Mouse (Mus musculus): Measurements from ENCODE around the gene Dlgap4. TPM values are rescaled to one million over a fixed set of nuclear protein-coding genes. Genes with fewer than 3 reads are reported as not detected.

Gene Dlgap4
- polyA plus RNA-seq, 1 experiment from 2014 or later, result 317 TPM

DNA sequence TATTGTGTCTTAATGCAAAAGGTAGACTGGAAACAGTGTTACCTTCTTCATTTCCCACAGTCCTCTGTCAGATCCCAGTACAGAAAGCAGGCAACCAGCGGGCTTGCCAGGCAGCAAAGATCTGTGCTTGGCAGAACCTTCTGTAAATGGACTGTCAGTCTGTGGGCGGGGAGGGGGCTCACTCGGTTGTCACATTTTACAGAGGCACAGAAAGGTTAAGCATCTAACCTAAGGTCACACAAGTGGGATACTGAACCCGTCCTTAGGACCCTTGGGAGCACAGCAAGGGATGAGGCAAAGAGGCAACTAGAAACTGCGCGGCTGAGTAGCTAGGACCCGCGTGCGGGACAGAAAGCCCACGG, 106.8 kb downstream of the Dlgap4 start:
- peaks cover 64% of the 10 kb centered on the region for H3K4me1 ChIP-seq
- H3K9me3 ChIP-seq, result no peaks in the 10 kb centered on the region
- H3K4me3 ChIP-seq, result peak overlapping the region; percentile 99
- peak overlapping the region; percentile 78 for H3K4me2 ChIP-seq (replicated peaks)
- H3K36me3 ChIP-seq, result no peaks in the 10 kb centered on the region
- H3K27me3 ChIP-seq, result no peaks in the 10 kb centered on the region
- no peak for ATAC-seq (replicated peaks)
- H3K9ac ChIP-seq (replicated peaks), result peak overlapping the region; percentile 100
- peak overlapping the region; percentile 94 for H3K27ac ChIP-seq (replicated peaks)
- WGBS, result 1% methylated on average over 10 of the region's 10 CpGs

DNA sequence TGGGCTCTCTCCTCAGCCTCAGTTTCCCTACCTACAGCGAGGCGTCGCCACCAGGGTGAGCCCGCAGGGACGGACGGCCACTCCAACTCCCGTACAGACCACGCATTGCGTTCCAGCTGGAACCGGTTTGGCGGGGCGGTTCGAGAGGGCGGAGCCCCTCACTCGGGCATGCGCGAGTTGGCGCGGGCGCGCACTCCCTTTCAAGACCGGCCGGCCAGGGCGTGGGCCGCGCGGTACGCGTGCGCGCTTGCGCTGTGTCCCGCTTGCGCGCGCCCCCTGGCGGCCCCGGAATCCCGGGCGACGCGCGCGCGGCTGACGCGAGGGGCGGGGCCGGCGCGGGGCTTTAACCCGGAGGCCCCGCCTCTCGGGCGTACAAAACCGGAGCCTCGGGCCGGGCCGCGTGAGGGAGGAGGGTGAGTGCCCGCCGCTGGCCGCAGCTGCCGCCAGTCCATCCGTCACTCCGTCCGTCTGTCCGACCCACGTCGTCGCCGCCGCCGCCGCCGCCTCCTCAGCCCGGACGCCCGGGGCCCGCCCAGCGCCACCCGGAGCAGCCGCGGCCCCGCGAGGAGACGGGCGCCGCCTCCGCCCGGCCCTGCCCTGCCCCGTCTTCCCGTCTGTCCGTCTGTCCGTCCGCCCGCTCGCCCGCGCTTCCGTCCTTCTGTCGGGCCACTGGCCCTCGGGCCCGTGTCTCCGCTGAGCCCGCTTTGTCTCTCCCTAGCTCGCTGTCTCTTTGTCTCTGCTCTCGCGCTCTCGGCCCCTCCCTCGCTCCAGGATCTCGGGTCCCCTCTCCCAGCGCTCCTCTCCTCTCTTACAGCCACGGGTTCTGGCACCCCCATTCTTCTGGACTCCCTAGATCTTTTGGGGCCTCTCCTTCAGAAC, 107.4 kb downstream of the Dlgap4 start:
- under 1% methylated on average over 50 of the region's 114 CpGs for WGBS
- H3K36me3 ChIP-seq, result no peaks in the 10 kb centered on the region
- H3K9ac ChIP-seq (replicated peaks), result peak overlapping the region; percentile 100
- ATAC-seq (replicated peaks), result peak; percentile 84
- no peaks in the 10 kb centered on the region for H3K9me3 ChIP-seq
- H3K27ac ChIP-seq (replicated peaks), result peak overlapping the region; percentile 94
- no peaks in the 10 kb centered on the region for H3K27me3 ChIP-seq
- H3K4me1 ChIP-seq, result peaks cover 70% of the 10 kb centered on the region
- H3K4me2 ChIP-seq (replicated peaks), result peak overlapping the region; percentile 78
- peak overlapping the region; percentile 99 for H3K4me3 ChIP-seq

DNA sequence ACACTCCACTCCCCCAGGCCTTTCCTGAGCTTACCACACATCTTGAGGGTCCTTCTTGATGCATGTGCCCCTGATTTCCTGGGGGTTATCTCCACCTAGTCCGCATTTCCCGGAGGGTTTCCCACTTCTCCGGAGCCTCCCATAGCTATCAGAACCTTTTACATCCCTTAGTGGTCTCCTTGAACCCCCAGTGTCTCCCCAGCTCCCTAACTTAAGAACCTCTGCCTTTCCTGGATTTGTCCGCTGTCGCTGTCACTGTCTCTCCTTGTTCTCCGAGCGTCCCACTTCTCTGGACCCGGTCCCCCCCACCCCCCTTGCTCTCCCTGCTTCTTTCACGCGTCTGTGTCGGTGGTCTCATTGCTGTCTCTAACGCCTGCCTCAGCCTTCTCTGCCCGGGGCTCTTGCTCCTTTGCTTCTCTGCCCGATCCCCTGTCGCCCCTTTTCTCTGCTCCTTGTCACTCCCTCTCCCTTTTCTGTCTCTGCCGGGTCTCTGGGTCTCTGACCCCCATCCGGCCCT, 108.1 kb downstream of the Dlgap4 start:
- H3K4me3 ChIP-seq, result peak overlapping the region; percentile 99
- H3K4me2 ChIP-seq (replicated peaks), result peak overlapping the region; percentile 78
- peak overlapping the region; percentile 94 for H3K27ac ChIP-seq (replicated peaks)
- H3K27me3 ChIP-seq, result no peaks in the 10 kb centered on the region
- no peaks in the 10 kb centered on the region for H3K9me3 ChIP-seq
- no peaks in the 10 kb centered on the region for H3K36me3 ChIP-seq
- peaks cover 75% of the 10 kb centered on the region for H3K4me1 ChIP-seq
- 0 out of 2 replicates have a peak, but pooled peaks have one; percentile 3 for ATAC-seq (replicated peaks)
- peak overlapping the region; percentile 100 for H3K9ac ChIP-seq (replicated peaks)
- WGBS, result 0% methylated on average over 17 of the region's 17 CpGs

DNA sequence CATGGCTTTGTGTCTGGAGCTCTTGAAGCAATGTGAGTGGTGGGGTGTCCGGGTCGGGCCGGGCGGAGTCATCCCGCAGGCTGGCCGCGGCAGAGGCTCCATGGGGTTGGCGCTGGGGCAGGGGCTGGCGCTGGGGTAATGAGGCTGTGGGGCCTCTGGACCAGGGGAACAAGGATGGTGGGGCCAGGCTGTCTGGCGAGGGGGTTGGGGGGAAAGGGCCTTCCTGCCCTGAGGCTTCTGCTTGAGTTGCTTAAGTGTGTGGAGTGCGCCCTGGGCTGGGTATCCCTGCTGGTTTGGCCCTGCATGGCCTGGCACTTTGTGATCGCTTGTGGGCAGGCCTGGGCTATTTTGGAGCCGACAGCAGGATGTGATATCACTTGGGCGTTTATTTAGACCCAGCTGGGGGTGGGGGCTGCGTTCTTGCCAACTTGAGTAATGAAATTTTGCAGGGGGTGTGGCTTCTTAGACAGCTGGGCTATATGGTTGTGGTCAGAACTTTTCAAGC, 108.6 kb downstream of the Dlgap4 start:
- Histone ChIP-seq H3K4me2 (replicated peaks) (peak overlapping the region; percentile 78), H3K9me3 (no peaks in the 10 kb centered on the region), H3K4me1 (peaks cover 76% of the 10 kb centered on the region), H3K9ac (replicated peaks) (peak overlapping the region; percentile 100), H3K4me3 (peak overlapping the region; percentile 99), H3K36me3 (no peaks in the 10 kb centered on the region), H3K27me3 (no peaks in the 10 kb centered on the region), H3K27ac (replicated peaks) (peak overlapping the region; percentile 94)
- under 1% methylated on average over 15 of the region's 15 CpGs for WGBS
- no peak; the same call in 1 of the 2 replicates for ATAC-seq (replicated peaks)

DNA sequence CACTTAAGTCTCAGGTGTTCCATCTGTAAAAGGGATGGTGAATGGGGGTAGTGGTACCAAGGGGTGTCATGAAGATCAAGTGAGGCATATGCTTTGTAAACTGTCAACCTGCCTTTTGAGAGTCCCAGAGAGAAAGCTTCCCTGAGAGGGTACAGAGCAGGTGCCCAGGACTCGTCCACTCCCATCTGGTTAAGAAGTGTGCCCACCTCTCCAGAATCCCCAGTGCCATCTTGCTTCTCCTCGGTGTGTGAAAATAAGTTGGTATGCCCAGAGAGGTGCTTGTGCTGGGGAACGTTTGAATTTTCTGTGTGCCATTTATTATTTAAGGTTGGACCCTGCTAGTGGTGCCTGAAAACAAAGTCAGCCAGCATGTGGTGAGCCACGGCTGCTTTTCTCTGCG, 109.2 kb downstream of the Dlgap4 start:
- Histone ChIP-seq H3K4me1 (peaks cover 74% of the 10 kb centered on the region), H3K36me3 (no peaks in the 10 kb centered on the region), H3K27ac (replicated peaks) (peak overlapping the region; percentile 94; the same call in 1 of the 2 replicates), H3K9ac (replicated peaks) (peak overlapping the region; percentile 100), H3K4me3 (peak overlapping the region; percentile 99), H3K27me3 (no peaks in the 10 kb centered on the region), H3K4me2 (replicated peaks) (peak overlapping the region; percentile 78), H3K9me3 (no peaks in the 10 kb centered on the region)
- WGBS, result 29% methylated on average over 5 of the region's 5 CpGs
- ATAC-seq (replicated peaks), result no peak

DNA sequence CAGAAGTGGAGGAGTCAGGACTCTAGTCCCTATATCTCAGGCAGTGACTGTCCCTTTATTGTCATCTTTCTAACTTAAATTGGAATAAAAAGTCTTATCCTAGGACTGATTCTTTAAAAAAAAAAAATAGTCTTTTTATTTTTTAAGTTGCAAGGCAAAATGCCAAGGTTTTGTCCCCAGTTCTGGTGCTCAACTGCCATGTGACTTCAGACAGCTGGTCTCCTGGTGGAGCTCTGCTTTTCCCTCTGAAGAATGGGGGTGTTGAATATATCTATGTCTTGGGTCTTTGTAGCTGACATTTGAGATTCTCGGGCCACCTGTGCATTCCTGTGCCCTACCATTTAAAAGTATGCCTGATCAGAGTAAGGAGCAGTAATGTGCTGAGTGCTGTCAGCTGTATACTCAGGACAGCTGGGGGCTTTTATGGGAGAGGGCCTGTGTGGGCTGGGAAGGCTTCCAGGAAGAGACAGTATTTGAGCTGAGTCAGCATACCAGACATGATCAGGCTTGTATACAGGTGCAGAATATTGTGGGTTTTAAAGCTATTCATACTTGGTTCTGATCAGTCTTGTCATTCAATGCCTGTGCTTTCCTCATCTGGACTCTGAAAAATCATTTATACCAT, 110.5 kb downstream of the Dlgap4 start:
- Histone ChIP-seq H3K9ac (replicated peaks) (peak overlapping the region; percentile 37; the same call in 1 of the 2 replicates), H3K4me3 (peak overlapping the region; percentile 99), H3K9me3 (no peaks in the 10 kb centered on the region), H3K4me2 (replicated peaks) (peak overlapping the region; percentile 78), H3K4me1 (peaks cover 75% of the 10 kb centered on the region), H3K27ac (replicated peaks) (no peak overlapping the region; the same call in 1 of the 2 replicates), H3K27me3 (no peaks in the 10 kb centered on the region), H3K36me3 (peaks cover 3% of the 10 kb centered on the region; the same call in 1 of the 2 replicates)
- WGBS, result 77% methylated on average over 1 of the region's 1 CpGs
- ATAC-seq (replicated peaks), result no peak

DNA sequence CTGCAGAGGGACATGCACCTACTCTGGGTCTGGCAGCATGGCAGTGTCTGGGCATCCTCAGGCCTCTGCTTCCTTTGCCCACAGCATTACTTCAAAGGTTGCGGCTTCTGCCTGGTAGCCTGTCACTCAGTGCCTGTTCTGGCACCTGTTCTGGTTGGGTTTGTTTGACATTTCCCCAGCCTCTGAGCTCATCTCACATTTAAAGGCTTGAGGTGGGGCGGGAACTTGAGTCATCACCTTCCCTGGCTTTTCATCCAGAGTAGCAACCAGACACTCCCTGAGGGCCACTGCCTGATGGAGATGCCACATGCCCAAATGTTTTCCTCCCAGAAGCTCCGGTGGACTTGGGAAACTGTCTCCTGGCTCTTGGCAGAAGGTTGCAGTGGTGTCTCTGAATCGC, 111.4 kb downstream of the Dlgap4 start:
- peak overlapping the region; percentile 78 for H3K4me2 ChIP-seq (replicated peaks)
- WGBS, result 78% methylated on average over 4 of the region's 4 CpGs
- no peak overlapping the region; the same call in 1 of the 2 replicates for H3K27ac ChIP-seq (replicated peaks)
- H3K9ac ChIP-seq (replicated peaks), result no peak overlapping the region
- 0 out of 2 replicates have a peak overlapping the region, but pooled peaks have one; percentile 3 for H3K4me3 ChIP-seq
- H3K9me3 ChIP-seq, result no peaks in the 10 kb centered on the region
- H3K4me1 ChIP-seq, result peaks cover 76% of the 10 kb centered on the region
- ATAC-seq (replicated peaks), result no peak
- H3K36me3 ChIP-seq, result peaks cover 3% of the 10 kb centered on the region; the same call in 1 of the 2 replicates
- H3K27me3 ChIP-seq, result no peaks in the 10 kb centered on the region

DNA sequence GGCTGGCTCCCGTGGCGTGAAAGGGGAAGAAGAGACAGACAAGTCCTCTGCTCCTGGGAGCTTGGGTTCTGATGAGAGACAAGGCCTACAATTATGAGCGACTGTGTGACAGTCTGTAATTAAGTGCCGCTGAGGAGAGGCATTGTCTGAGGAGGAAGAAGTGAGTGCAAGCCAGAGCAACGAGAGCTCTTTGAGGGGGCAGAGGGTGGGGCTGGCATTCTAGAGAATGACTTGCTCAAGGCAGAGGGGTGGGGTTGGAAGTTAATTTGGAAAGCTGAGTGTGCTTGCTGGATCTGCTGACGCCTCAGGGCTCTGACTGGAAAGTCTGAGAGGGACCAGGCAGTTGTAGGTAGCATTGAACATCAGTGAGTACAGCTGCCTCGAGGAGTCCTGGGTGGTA, 112.8 kb downstream of the Dlgap4 start:
- Histone ChIP-seq H3K36me3 (peaks cover 3% of the 10 kb centered on the region; the same call in 1 of the 2 replicates), H3K4me1 (peaks cover 82% of the 10 kb centered on the region), H3K27me3 (no peaks in the 10 kb centered on the region), H3K9ac (replicated peaks) (peak overlapping the region; percentile 25), H3K4me3 (peak overlapping the region; percentile 4; the same call in 1 of the 2 replicates), H3K4me2 (replicated peaks) (peak overlapping the region; percentile 38), H3K27ac (replicated peaks) (peak overlapping the region; percentile 78), H3K9me3 (no peaks in the 10 kb centered on the region)
- 8% methylated on average over 7 of the region's 7 CpGs for WGBS
- peak; percentile 42; the same call in 1 of the 2 replicates for ATAC-seq (replicated peaks)

DNA sequence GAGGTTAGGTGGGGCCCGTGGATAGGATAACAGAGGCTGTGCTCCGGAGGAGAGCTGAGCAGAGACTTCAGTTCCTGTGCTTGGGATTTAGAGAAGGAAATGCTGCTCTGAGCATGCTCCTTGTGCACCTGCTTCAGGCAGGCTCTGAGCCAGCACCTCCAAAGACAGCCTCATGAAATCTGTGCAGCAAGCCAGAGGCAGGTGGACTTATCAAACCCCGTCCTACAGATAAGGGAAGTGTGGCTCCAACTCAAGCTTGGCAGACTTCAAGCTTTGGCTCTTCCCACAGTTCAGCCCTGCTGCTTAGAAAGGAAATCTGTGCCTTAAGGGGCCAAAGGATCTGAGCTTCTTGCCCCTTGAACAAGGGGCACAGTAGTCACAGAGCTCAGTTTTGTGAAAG, 113.4 kb downstream of the Dlgap4 start:
- H3K36me3 ChIP-seq, result peaks cover 3% of the 10 kb centered on the region; the same call in 1 of the 2 replicates
- H3K9me3 ChIP-seq, result no peaks in the 10 kb centered on the region
- 57% methylated on average over 3 of the region's 3 CpGs for WGBS
- peaks cover 87% of the 10 kb centered on the region for H3K4me1 ChIP-seq
- H3K27me3 ChIP-seq, result no peaks in the 10 kb centered on the region
- H3K4me2 ChIP-seq (replicated peaks), result peak overlapping the region; percentile 38
- H3K4me3 ChIP-seq, result 0 out of 2 replicates have a peak overlapping the region, but pooled peaks have one; percentile 4
- peak overlapping the region; percentile 25; the same call in 1 of the 2 replicates for H3K9ac ChIP-seq (replicated peaks)
- ATAC-seq (replicated peaks), result no peak; the same call in 1 of the 2 replicates
- H3K27ac ChIP-seq (replicated peaks), result peak overlapping the region; percentile 78

DNA sequence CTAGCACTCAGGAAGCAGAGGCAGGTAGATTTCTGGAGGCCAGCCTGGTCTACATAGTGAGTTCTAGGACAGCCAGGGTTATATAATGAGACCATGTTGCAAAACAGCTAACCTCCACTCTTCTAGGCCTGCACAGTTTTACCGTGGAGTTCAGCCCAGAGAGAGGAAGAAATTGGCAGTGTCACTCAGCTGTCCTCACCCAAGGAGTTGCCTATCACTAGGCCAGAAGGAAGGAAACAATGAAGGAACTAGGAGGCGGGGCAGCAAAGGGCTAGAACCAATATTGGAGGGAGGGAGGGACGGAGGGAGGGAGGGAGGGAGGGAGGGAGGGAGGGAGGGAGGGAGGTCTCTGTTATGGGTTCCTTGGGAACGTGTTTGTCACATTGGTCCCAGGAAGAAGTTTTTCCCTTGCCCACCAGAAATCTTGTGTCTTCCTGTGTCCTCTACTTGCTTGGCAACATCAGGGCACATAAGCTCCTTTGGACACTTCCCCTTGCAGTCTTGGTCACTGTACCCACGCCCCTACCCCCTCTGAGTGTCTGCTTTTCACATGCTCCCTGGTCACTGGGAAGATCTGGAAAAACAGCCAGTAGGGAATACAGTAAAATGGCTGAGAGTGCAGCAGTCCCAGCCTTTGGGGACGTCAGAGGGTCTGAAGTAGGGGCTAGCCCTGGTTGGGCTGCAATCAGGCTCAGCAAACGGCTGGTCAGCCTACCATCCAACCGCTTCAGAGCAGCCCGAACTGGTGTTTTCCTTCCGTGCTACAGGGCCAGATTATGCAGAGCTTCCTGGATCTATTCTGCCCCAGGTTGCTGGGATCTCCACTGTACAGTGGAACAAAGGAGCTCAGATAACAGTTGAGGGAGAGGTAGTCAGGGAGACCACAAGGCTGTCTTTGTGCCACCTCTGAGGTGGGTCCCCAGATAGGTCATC, 116.3 kb downstream of the Dlgap4 start:
- Histone ChIP-seq H3K4me3 (no peak overlapping the region), H3K27ac (replicated peaks) (peak overlapping the region; percentile 25; the same call in 1 of the 2 replicates), H3K4me1 (peaks cover 74% of the 10 kb centered on the region), H3K27me3 (no peaks in the 10 kb centered on the region), H3K9ac (replicated peaks) (no peak overlapping the region), H3K4me2 (replicated peaks) (no peak overlapping the region), H3K9me3 (no peaks in the 10 kb centered on the region), H3K36me3 (peaks cover 3% of the 10 kb centered on the region; the same call in 1 of the 2 replicates)
- WGBS, result 59% methylated on average over 9 of the region's 10 CpGs
- ATAC-seq (replicated peaks), result no peak

DNA sequence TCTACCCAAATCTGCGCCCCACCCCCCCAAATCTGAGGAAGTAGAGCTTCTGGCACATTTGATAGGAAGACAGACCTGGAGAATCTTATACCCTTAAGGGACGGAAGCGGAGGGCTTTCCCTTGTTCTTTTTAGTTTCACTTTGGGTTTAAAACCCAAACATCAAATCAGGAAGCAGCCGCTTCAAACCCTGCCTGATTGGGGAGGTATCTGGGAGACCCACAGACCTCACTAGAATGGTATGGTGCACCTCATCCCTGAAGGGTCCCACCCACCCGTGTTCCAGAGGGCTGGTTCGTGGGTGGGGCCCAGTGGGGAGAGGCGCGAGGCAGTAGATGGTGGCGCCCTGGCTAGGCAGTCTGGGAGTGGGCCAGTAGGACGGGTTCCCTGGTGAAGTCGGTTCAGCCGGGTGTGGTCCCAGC, 117.0 kb downstream of the Dlgap4 start:
- Histone ChIP-seq H3K9ac (replicated peaks) (no peak overlapping the region), H3K4me1 (peaks cover 74% of the 10 kb centered on the region), H3K27ac (replicated peaks) (no peak overlapping the region), H3K9me3 (no peaks in the 10 kb centered on the region), H3K27me3 (no peaks in the 10 kb centered on the region), H3K36me3 (peaks cover 3% of the 10 kb centered on the region; the same call in 1 of the 2 replicates), H3K4me2 (replicated peaks) (no peak overlapping the region), H3K4me3 (no peak overlapping the region)
- WGBS, result 85% methylated on average over 12 of the region's 12 CpGs
- ATAC-seq (replicated peaks), result no peak

Data from forebrain, embryonic 15.5 days (tissue).